Mouse (Mus musculus): ENCODE data around the gene Agmo.

Agmo gene

GRCm38 (mm10) chr12:37241566-37242021, at the start of gene Agmo:
Agmo (plus strand) TSS chr12:37241641.
- no peak for DNase-seq (ENCODE audit: low spot score in 2 of 2)

GRCm38 (mm10) chr12:37231119-37231518, 10.3 kb upstream of the Agmo start:
- no peak for DNase-seq (ENCODE audit: low spot score in 2 of 2)

- no peak for DNase-seq (ENCODE audit: low spot score in 2 of 2)
These were observed 371 bp upstream of the Agmo start for GRCm38 (mm10) chr12:37240975-37241565.

GRCm38 (mm10) chr12:37242484-37242883, 1.0 kb downstream of the Agmo start:
- DNase-seq (ENCODE audit: low spot score in 2 of 2) = no peak

- DNase-seq (ENCODE audit: low spot score in 2 of 2) = no peak
These were observed 3.4 kb downstream of the Agmo start for GRCm38 (mm10) chr12:37244876-37245275.

- DNase-seq (ENCODE audit: low spot score in 2 of 2) = no peak
These were observed 10.2 kb downstream of the Agmo start for GRCm38 (mm10) chr12:37251688-37252087.

- DNase-seq (ENCODE audit: low spot score in 2 of 2) = no peak
These were observed 15.7 kb downstream of the Agmo start for GRCm38 (mm10) chr12:37257099-37257498.

GRCm38 (mm10) chr12:37259771-37260528, 18.5 kb downstream of the Agmo start:
- no peak for DNase-seq (ENCODE audit: low spot score in 2 of 2)

GRCm38 (mm10) chr12:37263685-37264084, 22.2 kb downstream of the Agmo start:
- no peak for DNase-seq (ENCODE audit: low spot score in 2 of 2)

- no peak for DNase-seq (ENCODE audit: low spot score in 2 of 2)
These were observed 27.3 kb downstream of the Agmo start for GRCm38 (mm10) chr12:37268636-37269152.

- DNase-seq (ENCODE audit: low spot score in 2 of 2) = no peak
These were observed 31.2 kb downstream of the Agmo start for GRCm38 (mm10) chr12:37272660-37273059.

GRCm38 (mm10) chr12:37273964-37274657, 32.7 kb downstream of the Agmo start:
- no peak for DNase-seq (ENCODE audit: low spot score in 2 of 2)

- no peak for DNase-seq (ENCODE audit: low spot score in 2 of 2)
These were observed 33.2 kb downstream of the Agmo start for GRCm38 (mm10) chr12:37274658-37275019.

- no peak for DNase-seq (ENCODE audit: low spot score in 2 of 2)
These were observed 65.6 kb downstream of the Agmo start for GRCm38 (mm10) chr12:37306956-37307466.

- no peak for DNase-seq (ENCODE audit: low spot score in 2 of 2)
These were observed 69.3 kb downstream of the Agmo start for GRCm38 (mm10) chr12:37310786-37311185.

- DNase-seq (ENCODE audit: low spot score in 2 of 2) = no peak
These were observed 81.4 kb downstream of the Agmo start for GRCm38 (mm10) chr12:37322860-37323259.

GRCm38 (mm10) chr12:37334987-37335386, 93.5 kb downstream of the Agmo start:
- DNase-seq (ENCODE audit: low spot score in 2 of 2) = no peak

GRCm38 (mm10) chr12:37344225-37344624, 102.8 kb downstream of the Agmo start:
- no peak for DNase-seq (ENCODE audit: low spot score in 2 of 2)

- DNase-seq (ENCODE audit: low spot score in 2 of 2) = no peak
These were observed 104.3 kb downstream of the Agmo start for GRCm38 (mm10) chr12:37345696-37346095.

- no peak for DNase-seq (ENCODE audit: low spot score in 2 of 2)
These were observed 150.9 kb downstream of the Agmo start for GRCm38 (mm10) chr12:37392316-37392715.

GRCm38 (mm10) chr12:37402541-37402940, 161.1 kb downstream of the Agmo start:
- DNase-seq (ENCODE audit: low spot score in 2 of 2) = no peak

- DNase-seq (ENCODE audit: low spot score in 2 of 2) = no peak
These were observed 184.9 kb downstream of the Agmo start for GRCm38 (mm10) chr12:37426350-37426749.
